Mouse (Mus musculus) erythroid progenitor cell, adult 5-6 weeks (primary cell): ENCODE results near the gene Gm36079. TPM values are rescaled to one million over a fixed set of nuclear protein-coding genes. Genes with fewer than 3 reads are reported as not detected.
"Not testable (repeated sequence)": the region's sequence is repeated elsewhere in the genome, so short reads cannot be mapped to it uniquely, and the experiment has no call there.

Experiments
- ATAC-seq: replicated peaks from 2 replicates; pipeline ENCODE4 v1.8.0; 2016; ENCODE audit warnings: moderate number of reproducible peaks, mild to moderate bottlenecking, moderate TSS enrichment, inconsistent platforms; ENCODE audit not compliant: poor library complexity, low FRiP score, severe bottlenecking
- total RNA-seq, 2 experiments: library from RNA; stranded (forward) in 1 of 2; stranded (reverse) in 1 of 2; fragments of 150-400 nt in 1 of 2; fragments of 186-747, 209-891 nt in 1 of 2; gene quantifications; 2 replicates each; pipeline versions ENCODE4 v1.2.3 to v1.2.4; 2015 to 2017; ENCODE audit warnings: low replicate concordance in 2 of 2

Gene Gm36079
- total RNA-seq (2015; ENCODE audit: low replicate concordance): not detected in 2 replicates
- not detected in 2 replicates for total RNA-seq (2017; ENCODE audit: low replicate concordance)

DNA sequence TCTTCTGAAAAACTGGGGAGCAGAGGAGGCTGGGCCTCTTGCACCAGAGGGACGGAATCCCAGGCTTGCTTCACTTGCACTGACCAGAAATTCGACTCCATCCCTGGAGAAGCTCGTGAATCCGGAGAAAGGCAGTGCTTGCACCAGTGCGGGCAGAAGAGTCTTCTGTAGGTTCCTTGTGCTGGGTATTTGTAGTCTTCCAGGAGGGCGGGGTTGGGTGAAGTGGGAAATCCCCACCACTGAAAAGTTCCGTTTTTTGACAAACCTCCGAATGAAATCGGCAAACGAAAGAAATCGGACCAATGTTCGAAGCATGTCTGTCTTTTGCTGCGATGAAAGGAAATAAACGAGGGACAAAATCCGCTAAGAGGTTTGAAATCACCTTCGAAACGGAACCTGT, at the start of gene Gm36079:
Gene Gm36079, minus strand, starts transcription at position 101 of the 400 bp plus-strand sequence.
- not testable (repeated sequence) for ATAC-seq

DNA sequence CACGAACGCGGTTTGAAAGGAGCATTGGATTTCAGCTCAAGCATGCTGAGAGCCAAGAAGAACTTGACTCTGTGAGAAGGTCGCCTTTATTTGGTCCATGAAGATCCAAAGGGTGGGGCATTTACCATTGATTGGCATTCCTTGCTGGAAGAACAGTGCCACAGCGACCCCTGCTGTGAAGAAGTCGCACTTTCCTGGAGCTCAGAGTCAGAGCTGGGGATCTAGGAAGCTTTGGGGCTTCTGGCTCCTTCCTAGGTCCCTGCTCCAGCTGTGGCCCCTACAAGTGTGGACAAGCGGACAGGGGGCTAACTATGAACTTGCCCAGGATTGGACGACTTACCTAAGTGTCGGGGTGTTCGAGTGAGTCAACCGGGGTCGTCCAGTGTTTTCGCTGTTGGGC, 44.1 kb upstream of the Gm36079 start:
- ATAC-seq: not testable (repeated sequence)

DNA sequence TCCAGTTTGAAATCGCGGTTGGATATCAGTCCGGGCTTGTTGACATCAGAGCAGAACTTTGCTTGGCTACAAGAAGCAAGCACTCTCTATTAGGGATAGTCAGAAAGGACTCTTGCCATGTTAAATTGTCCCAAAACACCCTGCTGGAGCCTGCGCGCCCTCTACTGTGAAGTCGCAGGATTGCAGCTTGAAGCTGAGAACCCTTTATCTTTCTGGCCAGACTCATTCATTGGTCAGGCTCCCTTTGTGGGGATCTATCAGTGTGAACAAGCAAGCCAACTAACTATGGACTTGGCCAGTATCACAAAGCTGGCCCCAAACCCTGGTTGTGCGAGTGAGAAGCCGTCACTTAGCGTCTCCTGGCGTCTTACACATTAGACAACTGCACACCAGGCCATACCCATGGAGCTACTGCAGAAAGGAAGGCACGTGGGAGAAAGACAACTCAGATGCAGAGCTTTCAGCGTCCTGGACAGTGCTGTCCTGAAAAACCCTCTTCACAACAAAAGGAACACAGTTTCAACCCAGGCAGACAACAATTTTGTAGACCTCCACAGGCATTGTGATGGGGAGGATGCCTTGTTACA, 43.3 kb upstream of the Gm36079 start:
- peak; percentile 74 for ATAC-seq

GRCm38 (mm10) chr13:120063439-120064089, 36.8 kb upstream of the Gm36079 start:
- ATAC-seq: not testable (repeated sequence)

DNA sequence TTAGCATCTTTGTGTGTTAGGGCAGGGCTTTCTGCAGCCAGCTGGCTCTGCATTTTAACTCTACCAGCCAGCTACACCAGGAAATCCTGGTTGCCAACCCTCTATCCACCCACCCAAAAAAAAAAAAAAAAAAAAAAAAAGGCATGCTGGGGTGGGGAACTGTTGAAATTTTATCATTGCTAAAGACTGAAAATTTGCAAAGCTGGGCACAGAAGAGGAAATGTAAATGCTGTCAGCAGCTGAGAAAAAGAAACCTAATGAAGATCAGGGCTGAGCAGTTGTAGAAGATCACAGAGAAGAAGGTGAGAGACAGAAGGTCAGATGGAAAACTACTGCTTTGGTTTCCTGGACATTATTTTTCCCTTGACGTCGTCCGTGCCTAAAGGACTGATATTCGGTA, 36.1 kb upstream of the Gm36079 start:
- ATAC-seq: not testable (repeated sequence)

GRCm38 (mm10) chr13:120052085-120052484, 25.3 kb upstream of the Gm36079 start, which contains the start of gene Gm21188:
Gm21188 (minus strand) TSS chr13:120052194.
- ATAC-seq: not testable (repeated sequence)

DNA sequence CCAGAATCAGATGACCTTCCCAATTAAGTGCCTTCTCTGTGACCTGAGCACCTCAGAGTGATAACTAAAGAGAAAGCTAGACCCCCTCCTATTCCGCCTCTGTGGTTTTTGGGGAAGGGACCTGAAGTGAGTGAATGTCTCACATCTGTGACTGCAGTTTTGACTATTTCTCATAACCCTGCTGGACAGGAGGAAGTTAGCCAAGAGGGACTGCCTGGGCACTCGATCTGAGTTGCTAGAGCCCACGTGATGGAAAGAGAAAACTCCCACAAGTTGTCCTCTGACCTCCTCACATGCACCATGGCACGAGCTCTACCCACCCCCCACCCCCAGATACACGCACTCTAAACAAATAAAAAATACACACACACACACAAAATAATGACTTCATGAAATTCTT, 21.8 kb upstream of the Gm36079 start:
- not testable (repeated sequence) for ATAC-seq

DNA sequence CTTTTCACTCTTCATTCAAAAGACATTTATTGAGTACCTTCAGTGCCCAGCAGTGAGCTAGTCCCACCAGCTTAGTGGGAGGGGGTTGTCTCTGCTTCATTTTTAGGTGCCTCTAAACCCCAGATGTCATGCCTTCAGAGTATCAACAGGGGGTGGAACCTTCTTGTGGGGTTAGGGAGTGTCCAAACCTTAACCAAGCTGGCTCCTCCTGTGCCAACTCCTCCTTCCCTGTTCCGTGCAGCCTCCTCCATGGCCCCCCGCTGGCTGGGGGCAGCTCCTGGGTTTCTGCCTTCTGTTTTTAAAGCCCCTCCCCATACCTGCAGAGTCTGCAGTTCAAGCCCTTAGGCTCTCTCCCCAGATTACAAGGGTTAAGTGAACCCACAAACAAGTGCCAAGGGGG, 21.4 kb upstream of the Gm36079 start:
- peak; percentile 45 for ATAC-seq

DNA sequence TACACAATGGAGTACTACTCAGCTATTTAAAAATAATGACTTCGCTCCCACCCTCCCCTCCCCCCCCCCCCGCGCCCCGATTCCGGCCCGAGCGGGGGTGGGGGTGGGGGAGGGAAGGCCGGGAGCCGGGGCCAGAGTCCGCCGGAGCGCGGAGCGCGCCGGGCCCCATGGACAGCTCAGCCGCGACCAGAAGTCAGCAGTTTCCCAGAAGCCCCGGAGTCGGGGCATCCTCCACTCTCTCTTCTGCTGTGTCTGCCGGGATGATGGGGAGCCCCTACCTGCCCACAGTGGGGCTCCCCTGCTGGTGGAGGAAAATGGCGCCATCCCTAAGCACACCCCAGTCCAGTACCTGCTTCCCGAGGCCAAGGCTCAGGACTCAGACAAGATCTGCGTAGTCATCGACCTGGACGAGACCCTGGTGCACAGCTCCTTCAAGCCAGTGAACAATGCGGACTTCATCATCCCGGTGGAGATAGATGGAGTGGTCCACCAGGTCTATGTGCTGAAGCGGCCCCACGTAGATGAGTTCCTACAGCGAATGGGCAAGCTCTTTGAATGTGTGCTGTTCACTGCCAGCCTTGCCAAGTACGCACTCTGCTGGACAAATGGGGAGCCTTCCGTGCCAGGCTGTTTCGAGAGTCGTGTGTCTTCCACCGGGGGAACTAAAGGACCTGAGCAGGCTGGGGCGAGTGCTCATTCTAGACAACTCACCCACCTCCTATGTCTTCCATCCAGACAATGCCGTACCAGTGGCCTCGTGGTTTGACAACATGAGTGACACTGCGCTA, 19.8 kb upstream of the Gm36079 start:
- ATAC-seq: not testable (repeated sequence)

- ATAC-seq: 0 out of 2 replicates have a peak, but pooled peaks have one; percentile 59
These were observed 14.3 kb upstream of the Gm36079 start for GRCm38 (mm10) chr13:120041145-120041544.

DNA sequence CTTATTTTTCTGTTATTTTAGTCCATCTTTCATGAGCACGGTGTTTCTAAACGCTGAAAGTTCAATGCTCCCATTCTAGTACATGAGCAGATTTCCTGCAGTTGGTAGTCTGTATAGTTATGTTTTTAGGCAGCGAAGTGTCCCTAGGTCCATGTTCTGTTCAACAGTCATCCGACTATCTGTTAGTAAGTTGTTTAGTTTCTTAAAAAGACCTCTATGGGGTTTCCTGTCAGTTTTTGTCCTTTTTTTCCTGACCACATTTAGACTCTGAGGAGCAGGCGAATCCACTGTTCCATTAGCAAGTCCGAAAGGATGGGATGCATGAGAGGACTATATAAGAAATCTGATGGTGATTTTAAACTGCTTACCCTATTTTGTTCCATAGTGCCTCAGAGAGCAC, 11.1 kb upstream of the Gm36079 start:
- ATAC-seq: not testable (repeated sequence)

DNA sequence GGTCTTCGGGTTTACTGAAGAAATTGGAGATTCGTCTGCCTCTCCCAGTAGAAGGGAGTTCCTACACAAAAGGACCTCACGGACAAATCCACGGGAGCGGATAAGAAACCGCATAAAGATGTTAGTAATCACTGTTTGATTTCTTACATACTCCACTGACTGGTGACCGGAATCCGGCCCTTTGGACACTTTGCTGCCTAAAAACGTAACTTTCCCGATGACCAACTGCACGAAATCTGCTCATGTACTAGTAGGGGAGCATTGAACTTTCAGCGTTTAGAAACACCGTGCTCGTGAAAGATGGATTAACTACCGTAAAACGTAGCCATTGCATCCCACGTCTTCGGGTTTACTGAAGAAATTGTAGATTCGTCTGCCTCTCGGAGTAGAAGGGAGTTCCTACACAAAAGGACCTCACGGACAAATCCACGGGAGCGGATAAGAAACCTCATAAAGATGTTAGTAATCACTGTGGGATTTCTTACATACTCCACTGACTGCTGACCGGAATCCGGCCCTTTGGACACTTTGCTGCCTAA, 9.8 kb upstream of the Gm36079 start:
- ATAC-seq: not testable (repeated sequence)

- ATAC-seq: not testable (repeated sequence)
These were observed 8.3 kb upstream of the Gm36079 start for GRCm38 (mm10) chr13:120035151-120035550.

- ATAC-seq: not testable (repeated sequence)
These were observed 7.8 kb upstream of the Gm36079 start for GRCm38 (mm10) chr13:120034637-120035036.

GRCm38 (mm10) chr13:120033516-120034190, 6.8 kb upstream of the Gm36079 start:
- not testable (repeated sequence) for ATAC-seq

- ATAC-seq: not testable (repeated sequence)
These were observed 4.9 kb upstream of the Gm36079 start for GRCm38 (mm10) chr13:120031676-120032075.

- not testable (repeated sequence) for ATAC-seq
These were observed 557 bp upstream of the Gm36079 start for GRCm38 (mm10) chr13:120027368-120027767.

DNA sequence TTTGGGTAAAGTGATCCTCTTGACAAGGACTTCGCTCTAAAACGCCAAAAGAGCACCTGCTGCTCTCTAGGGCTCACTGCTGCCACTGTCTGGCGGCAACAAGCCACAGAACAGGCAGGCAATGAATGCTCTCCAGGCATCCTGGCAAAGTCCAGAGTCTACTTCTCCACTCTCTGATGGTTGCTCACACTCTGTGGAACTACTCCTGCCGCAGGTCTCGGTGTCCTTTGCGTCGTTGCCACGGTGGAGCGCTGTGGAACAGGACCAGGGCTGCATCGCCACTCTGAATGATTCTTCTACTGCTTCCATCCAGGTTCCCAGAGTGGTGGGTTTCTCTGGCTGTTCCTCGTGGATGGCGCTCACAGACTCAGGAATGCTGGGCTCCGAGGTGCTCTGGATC, 438 bp downstream of the Gm36079 start:
- not testable (repeated sequence) for ATAC-seq

- not testable (repeated sequence) for ATAC-seq
These were observed 1.2 kb downstream of the Gm36079 start for GRCm38 (mm10) chr13:120025576-120025975.

- ATAC-seq: not testable (repeated sequence)
These were observed 1.8 kb downstream of the Gm36079 start for GRCm38 (mm10) chr13:120025004-120025403.
